Mouse (Mus musculus): ENCODE data around the gene Suox. TPM values are rescaled to one million over a fixed set of nuclear protein-coding genes. Genes with fewer than 3 reads are reported as not detected.

The Suox gene
- polyA plus RNA-seq (2017; shearing (Covaris generic)) = 3.7 TPM

DNA sequence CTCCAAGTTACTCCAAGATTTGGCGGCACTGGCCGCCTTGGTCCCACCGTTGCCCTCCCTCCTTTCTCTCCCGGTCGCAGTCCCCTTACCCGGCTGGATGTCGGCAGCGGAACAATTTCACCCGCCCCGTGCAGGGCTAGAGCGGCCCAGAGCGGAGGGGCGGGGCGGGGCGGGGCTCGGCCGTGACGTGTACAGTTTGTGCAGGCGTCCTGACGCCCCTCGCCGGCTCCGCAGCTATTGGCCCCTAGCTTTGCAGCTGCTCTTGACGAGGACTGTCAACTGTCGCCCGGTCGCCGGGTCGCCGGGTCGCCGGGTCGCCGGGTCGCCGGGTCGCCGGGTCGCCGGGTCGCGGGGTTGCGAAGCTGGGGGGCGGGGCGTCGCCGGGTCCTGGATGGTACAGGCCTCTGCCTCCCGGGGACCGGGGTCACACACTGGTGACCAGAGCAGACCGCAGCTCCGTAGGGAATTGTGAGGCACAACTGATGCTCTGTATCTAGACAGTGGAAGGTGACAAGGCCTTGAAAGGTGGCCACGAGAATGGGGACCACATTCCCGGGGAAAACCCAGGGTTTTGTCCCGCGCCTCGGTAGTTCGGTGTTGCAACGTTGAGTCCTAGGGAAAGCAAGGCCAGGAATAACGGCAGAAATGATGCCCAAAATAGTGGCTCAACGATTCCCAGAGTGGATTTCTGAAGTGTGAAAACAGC lies at the start of gene Suox:
Suox (minus strand) TSS at position 311 of the 706 bp plus-strand sequence.

DNA sequence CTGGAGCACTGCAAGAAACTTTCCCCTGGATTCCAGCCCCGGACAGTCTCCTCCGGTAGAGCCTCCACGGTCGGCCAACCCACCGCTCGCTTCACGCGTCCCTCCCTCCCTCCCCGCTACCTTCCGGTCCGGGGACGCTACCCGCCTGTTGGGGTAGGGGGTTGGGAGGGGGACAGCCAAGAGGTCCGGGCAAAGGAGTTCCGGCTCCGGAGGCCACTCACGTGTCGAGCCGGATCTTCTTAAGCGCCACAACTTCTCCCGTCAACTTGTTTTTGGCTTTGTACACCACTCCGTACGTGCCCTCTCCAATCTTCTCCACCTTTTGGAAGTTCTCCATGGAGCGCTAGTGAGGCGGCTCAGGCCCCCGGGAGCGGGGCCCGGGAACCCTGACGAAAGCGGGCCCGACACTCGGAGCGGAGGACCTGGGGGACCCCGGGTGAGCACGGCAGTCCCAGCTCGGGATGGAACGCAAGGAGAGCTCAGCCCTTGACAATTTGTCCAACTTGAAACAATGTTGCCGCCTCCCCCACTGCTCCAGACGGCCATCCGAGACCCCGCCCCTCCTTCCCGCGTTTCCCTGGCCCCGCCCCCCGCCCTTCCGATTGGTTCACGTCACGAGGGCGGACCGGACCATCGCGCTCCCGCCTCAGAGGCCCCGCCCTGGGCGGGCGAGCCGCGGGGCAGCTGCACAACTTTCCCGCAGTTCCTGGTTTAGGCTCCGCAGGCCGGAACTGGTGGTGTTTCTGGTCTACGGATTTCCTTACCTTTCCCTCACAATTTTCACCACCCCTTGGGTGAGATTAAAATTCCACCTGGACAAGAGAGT lies 30.8 kb upstream of the Suox start, which contains the start of gene Cdk2:
Cdk2 (minus strand) TSS at position 541 of the 826 bp plus-strand sequence.

DNA sequence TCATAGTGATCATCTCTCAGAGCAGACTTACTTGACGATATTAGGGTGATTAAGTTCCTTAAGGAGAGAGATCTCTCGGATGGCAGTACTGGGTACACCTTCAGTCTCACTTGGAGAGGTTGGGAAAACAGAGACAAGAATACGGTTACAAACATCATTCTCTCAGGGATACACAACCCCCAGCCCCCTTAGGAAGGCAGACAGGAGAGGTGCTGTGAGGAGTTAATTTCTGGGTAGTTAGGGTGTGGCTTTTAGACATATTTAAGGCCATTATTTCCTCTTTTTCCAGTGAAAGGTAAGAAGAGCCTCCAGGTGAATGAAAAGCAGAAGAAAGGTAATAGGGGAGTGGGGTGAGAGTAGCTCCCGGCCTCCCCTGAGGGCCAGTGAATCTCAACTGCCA lies 30.0 kb upstream of the Suox start, which contains the start of gene Pmel:
Pmel (plus strand) TSS at position 301 of the 400 bp plus-strand sequence.

DNA sequence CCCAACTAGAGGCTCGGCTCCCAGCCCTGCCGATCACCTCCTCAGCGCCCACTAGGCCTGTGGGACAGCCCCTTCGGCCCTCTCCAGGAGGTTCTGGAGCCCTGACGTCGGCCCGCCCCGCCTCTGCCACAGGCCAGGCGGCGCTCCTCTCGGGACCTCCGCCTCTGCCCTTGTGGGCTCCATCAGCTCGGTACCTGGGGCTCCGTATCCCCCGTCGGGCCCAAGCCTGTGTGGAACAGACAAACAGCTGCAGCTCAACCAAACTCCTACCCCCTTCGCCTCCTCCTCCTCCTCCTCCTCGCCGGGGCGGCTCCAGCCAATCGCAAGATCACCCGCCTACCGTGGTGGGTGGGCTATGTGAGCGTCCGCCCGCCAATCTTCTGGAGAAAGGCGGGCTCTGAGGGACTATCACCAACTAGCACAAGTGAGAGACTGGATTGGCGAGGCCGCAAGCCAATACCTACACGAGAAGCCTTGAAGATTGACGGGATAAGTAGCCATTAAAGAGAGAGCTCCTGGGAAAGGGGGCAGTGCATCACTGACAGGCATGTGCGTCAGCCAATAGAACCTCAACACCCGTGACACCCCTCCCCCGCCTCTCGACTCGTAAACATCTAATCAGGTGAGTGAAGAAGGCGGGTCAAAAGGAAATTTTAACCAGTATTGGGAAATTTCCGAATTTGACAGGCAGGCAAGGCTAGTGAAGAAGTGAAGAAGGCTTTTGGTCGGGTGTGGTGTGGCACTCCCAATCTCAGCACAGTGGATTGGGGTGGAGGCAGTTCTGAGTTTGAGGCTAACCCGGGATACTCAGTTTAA lies 22.3 kb upstream of the Suox start, which contains the start of gene Rab5b:
Rab5b (minus strand) TSS at position 273 of the 816 bp plus-strand sequence.

DNA sequence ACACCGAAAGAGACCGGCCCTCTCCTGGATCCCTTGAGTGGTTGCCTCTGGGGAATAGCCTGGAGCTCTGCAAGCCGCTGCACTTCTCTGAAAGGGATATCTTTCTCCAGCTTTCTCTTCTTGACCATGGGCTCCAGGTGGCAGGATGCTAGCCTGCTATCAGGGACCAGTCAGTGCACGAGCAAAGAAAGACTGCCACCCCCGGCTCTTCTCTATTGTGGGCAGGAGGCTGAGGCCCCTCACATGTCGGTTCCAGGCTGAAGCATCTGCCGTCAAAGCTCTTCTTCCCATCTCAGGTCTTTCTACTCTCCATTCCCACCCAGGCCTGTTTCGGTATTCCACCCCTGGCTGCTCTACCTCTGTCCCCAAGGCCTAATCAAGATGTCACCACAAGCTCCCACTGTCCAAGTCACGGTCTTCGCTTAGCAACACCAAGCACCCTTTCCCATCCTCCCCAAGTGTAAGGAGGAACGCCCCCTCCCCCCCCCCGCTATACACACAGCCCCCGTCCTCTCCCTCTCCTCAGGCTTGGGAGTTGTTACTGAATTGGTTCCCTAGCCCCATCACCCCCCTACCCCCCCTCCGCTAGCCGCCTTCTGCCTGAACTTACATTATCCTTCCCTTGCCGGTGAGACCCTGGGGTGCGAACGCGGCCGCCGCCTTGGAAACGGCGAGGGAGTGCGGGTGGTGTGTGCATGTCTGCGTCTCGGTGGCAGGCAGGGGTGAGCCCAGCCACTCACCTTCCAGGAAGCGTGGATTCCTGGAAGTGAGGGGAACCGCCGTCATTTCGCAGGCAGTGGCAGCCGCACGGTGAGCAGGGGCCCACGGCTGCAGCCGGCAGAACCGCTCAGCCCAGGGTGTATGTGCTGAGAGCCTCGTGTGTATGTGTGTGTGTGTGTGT lies 28.5 kb downstream of the Suox start, which contains the start of gene Ikzf4:
Ikzf4 (minus strand) TSS at position 881 of the 901 bp plus-strand sequence.

DNA sequence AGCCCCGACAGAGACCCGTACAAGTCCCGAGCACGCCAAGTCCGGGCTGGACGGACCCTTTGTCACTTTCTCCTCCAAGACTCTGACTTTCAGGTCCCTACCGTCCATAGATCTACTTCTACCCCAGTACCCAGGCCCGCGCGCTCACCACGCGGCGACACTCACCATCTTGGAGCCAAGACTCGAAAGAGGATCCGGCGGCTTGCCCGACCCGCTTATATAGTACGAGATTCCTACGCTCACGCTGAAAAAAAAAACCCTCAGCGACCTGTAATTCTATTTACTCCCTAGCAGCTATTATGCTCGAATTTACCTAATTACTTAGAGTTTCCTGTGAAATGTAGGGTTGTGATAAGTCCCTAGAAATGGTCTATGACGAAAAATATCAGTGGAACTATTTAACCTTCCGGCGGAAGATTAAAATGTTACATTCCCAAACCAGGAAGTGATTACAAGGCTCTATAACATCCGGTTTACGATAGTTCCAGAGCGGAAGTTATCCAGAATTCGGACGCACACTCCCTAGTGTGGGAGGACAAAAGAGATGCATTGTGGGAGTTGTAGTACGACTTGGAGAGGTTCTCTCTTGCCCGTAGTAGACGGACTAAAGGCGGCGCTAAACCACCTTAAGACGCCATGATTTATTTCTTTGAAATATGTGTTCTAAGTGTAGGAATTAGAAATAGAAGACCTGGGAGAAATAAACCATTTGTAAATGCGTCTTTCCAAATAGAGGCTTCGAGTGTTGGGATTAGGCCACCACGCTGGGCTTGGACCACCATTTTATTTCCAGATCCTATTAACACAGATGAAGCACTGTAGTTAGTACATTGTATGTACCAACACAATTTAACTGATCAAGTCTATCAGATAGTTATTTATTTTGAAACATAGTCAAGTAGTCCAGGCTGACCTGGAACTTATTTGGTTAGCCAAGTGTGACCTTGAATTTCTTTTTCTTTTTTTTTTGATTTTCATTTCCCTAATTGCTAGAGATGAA lies 47.3 kb downstream of the Suox start, which contains the start of gene Rps26:
Rps26 (minus strand) TSS at position 437 of the 1,000 bp plus-strand sequence.

Other genes starting within 250 kb of the Suox start
- gene Smarcc2, start 214.8 kb downstream of the Suox start, polyA plus RNA-seq (2017; shearing (Covaris generic)) = 79.3 TPM
- 1,223 TPM for gene Myl6, start 179.9 kb downstream of the Suox start, polyA plus RNA-seq (2017; shearing (Covaris generic))
- 2.7 TPM for gene Myl6b, start 175.4 kb downstream of the Suox start, polyA plus RNA-seq (2017; shearing (Covaris generic))
- 300 TPM for gene Esyt1, start 148.2 kb downstream of the Suox start, polyA plus RNA-seq (2017; shearing (Covaris generic))
- gene Zc3h10, start 126.3 kb downstream of the Suox start, polyA plus RNA-seq (2017; shearing (Covaris generic)) = 38.5 TPM
- gene Rpl41, start 124.8 kb downstream of the Suox start, polyA plus RNA-seq (2017; shearing (Covaris generic)) = 2,513 TPM
- 19.5 TPM for gene Pa2g4, start 108.1 kb downstream of the Suox start, polyA plus RNA-seq (2017; shearing (Covaris generic))
- 1.8 TPM for gene Erbb3, start 84.4 kb downstream of the Suox start, polyA plus RNA-seq (2017; shearing (Covaris generic))
- 444 TPM for gene Rps26, start 47.3 kb downstream of the Suox start, polyA plus RNA-seq (2017; shearing (Covaris generic))
- gene Ikzf4, start 28.1 kb downstream of the Suox start, polyA plus RNA-seq (2017; shearing (Covaris generic)) = 1.2 TPM
- 21.6 TPM for gene Rab5b, start 22.2 kb upstream of the Suox start, polyA plus RNA-seq (2017; shearing (Covaris generic))
- gene Pmel, start 30.1 kb upstream of the Suox start, polyA plus RNA-seq (2017; shearing (Covaris generic)) = 2.7 TPM
- gene Cdk2, start 31.0 kb upstream of the Suox start, polyA plus RNA-seq (2017; shearing (Covaris generic)) = 15.5 TPM
- gene Dgka, start 70.8 kb upstream of the Suox start, polyA plus RNA-seq (2017; shearing (Covaris generic)) = 511 TPM
- gene Pym1, start 73.8 kb upstream of the Suox start, polyA plus RNA-seq (2017; shearing (Covaris generic)) = 22.9 TPM
- gene Mmp19, start 116.8 kb upstream of the Suox start, polyA plus RNA-seq (2017; shearing (Covaris generic)) = 0.15 TPM
- gene Dnajc14, start 130.0 kb upstream of the Suox start, polyA plus RNA-seq (2017; shearing (Covaris generic)) = 65.8 TPM
- 3.0 TPM for gene Tmem198b, start 130.3 kb upstream of the Suox start, polyA plus RNA-seq (2017; shearing (Covaris generic))
- 120 TPM for gene Sarnp, start 143.3 kb upstream of the Suox start, polyA plus RNA-seq (2017; shearing (Covaris generic))
- 46.6 TPM for gene Ormdl2, start 147.6 kb upstream of the Suox start, polyA plus RNA-seq (2017; shearing (Covaris generic))
- 1.8 TPM for gene Gdf11, start 217.6 kb upstream of the Suox start, polyA plus RNA-seq (2017; shearing (Covaris generic))
- not detected for gene Cd63, start 226.9 kb upstream of the Suox start, polyA plus RNA-seq (2017; shearing (Covaris generic))
- gene Rdh5, start 248.8 kb upstream of the Suox start, polyA plus RNA-seq (2017; shearing (Covaris generic)) = 5.1 TPM
- gene Bloc1s1, start 250.0 kb upstream of the Suox start, polyA plus RNA-seq (2017; shearing (Covaris generic)) = 119 TPM